Mouse (Mus musculus) small intestine, adult 2 months (tissue): ENCODE data around the gene Serping1. TPM values are rescaled to one million over a fixed set of nuclear protein-coding genes. Genes with fewer than 3 reads are reported as not detected.

Experiments
- H3K27ac ChIP-seq: fragments of 200-500 bp; 2 replicates; pipeline ENCODE4 v1.5.1; 2012; ENCODE audit warnings: low read depth, low read length, control low read depth, inconsistent platforms; ENCODE audit not compliant: insufficient read depth
- H3K27me3 ChIP-seq: fragments of 200-500 bp; 2 replicates; pipeline ENCODE4 v1.6.1; 2012; ENCODE audit warnings: mild to moderate bottlenecking, moderate library complexity, low read length, inconsistent platforms; ENCODE audit not compliant: control insufficient read depth, insufficient read depth
- H3K36me3 ChIP-seq: fragments of 200-500 bp; 2 replicates; pipeline ENCODE4 v1.6.1; 2012; ENCODE audit warnings: mild to moderate bottlenecking, low read length, control low read depth, inconsistent platforms; ENCODE audit not compliant: control insufficient read depth, insufficient read depth
- H3K4me1 ChIP-seq: fragments of 200-500 bp; 2 replicates; pipeline ENCODE4 v1.6.1; 2012; ENCODE audit warnings: low read length, inconsistent platforms, mixed read lengths; ENCODE audit not compliant: control insufficient read depth, insufficient read depth, insufficient read length
- H3K4me3 ChIP-seq: fragments of 200-500 bp; 2 replicates; pipeline ENCODE4 v1.5.1; 2012; ENCODE audit warnings: low read depth, mild to moderate bottlenecking, control low read depth, inconsistent platforms, low read length, moderate library complexity
- CTCF ChIP-seq: fragments of 200-500 bp; IDR thresholded peaks from 2 replicates; pipeline ENCODE4 v1.5.1; 2012; ENCODE audit warnings: low read depth, mild to moderate bottlenecking, control low read depth, inconsistent platforms, low read length, moderate library complexity, mixed read lengths; ENCODE audit not compliant: insufficient replicate concordance, insufficient read length; ENCODE audit errors: extremely low read depth
- POLR2A ChIP-seq: fragments of 200-500 bp; IDR thresholded peaks from 2 replicates; pipeline ENCODE4 v1.6.1; 2012; ENCODE audit warnings: low read depth, mild to moderate bottlenecking, control low read depth, inconsistent platforms, low read length, moderate library complexity
- WGBS: fragments of 180-500 bp; shearing (Covaris S2); methylation state at CpG from one replicate; pipeline ENCODE4 v1.1.7; 2018; 5-methylcytosine and 5-hydroxymethylcytosine counted together
- polyA plus RNA-seq: library from polyadenylated mRNA; depleted of rRNA; stranded (reverse); fragments of >200 nt; gene quantifications from 2 replicates; pipeline ENCODE4 v1.2.3, GENCODE M21; 2012

Gene Serping1
- polyA plus RNA-seq, 1 experiment = 97.6 TPM

DNA sequence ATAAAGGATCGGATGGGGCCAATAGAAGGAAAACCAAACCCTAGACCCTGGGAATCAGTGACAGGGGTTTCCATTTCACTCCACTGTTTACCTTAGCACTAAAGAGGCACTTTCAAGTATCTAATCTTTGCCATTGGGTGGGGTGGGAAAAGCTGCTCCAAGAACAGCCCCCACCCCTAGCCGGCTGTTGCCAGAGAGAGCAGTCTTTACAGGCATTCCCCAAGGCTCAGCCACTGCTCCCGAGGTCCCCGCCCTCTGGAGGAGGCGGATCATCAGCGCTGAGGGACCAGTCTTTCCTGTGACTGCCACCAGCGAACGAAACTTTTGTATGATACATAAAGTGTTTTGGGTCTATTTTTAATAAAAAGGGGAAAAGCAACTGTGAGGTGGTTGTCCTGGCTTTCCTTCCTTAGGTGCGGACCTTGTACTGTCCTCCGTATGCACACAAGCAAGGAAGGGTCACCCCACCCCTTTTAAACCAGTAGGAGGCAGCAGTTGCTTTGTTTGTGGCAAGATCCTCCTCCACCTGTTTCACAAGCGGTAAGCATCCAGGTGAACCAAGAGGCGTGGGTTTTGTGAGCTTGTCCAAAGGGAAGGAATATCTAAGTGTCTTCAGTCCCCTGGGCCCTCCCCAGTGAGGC, 36.9 kb downstream of the Serping1 start:
- peak overlapping the region; percentile 45 for H3K4me3 ChIP-seq
- H3K4me1 ChIP-seq = peaks cover 5% of the 10 kb centered on the region; the same call in 1 of the 2 replicates

DNA sequence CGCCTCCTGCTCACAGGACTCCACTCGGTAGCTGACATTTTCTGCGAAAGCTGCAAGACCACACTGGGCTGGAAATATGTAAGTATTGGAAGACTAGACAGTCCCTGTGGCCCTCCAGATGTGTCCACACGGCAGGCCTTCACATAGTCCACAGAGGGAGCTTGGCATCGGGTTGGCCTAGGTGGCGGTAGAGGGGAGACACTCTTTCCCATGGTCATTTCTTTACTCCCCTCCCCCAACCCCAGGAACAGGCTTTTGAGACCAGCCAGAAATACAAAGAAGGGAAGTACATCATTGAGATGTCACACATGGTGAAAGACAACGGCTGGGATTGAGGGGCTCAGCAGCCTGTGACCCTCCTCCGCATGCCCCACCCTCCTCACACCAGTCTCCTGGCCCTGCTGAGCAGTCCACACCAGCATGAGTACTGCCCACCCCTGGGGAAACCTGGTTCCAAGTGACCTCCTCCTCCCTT, 37.8 kb downstream of the Serping1 start:
- no peak overlapping the region for H3K27ac ChIP-seq
- H3K4me1 ChIP-seq = peaks cover 3% of the 10 kb centered on the region; the same call in 1 of the 2 replicates
- WGBS = 38% methylated on average over 8 of the region's 8 CpGs
- no peak for TF ChIP-seq CTCF
- no peak for TF ChIP-seq POLR2A
- peaks cover 31% of the 10 kb centered on the region for H3K27me3 ChIP-seq
- H3K36me3 ChIP-seq = no peaks in the 10 kb centered on the region
- no peak overlapping the region for H3K4me3 ChIP-seq

More for the DNA sequence above, 36.9 kb downstream of the Serping1 start:
- Histone ChIP-seq H3K36me3 (no peaks in the 10 kb centered on the region), H3K27me3 (peaks cover 31% of the 10 kb centered on the region), H3K27ac (no peak overlapping the region)
- 3% methylated on average over 12 of the region's 12 CpGs for WGBS
- TF ChIP-seq CTCF = peak; percentile 77; the same call in 1 of the 2 replicates
- no peak for TF ChIP-seq POLR2A

DNA sequence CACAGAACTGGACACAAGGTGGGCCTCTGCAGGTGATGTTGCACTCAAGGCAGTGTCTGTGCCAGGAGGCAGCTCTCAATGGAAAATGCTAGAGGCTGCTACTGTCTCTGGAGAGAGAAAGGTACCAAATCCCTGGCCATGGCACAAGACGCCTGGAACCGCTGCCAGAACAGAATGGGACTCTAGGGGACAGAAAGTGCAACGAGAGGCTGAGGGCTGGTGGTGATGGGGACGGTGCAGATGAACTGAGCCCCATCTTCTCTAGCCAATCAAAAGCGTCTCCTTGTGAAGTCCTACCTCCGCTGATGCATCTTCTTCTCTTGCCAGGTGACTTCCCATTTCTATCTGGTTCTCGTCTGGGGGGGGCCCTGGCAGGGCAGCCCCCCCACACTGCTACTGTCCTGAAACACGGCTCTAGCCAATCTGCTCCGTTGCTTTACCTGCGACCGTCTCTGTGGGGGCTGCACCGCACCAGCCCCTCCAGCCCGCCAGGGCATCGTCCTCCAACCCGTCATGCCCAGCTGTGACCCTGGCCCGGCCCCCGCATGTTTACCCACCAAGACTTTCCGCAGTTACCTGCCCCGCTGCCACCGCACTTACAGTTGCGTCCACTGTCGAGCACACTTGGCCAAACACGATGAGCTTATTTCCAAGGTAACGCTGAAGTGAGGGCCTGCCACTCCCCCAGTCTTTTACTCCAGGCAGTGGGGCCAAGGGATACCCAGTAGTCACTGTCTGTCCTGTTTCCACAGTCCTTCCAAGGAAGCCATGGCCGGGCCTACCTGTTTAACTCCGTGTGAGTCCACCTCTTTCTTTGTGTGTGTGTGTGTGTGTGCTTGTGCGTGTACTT, 38.7 kb downstream of the Serping1 start:
- H3K4me3 ChIP-seq = no peak overlapping the region
- TF ChIP-seq CTCF = no peak
- TF ChIP-seq POLR2A = no peak
- WGBS = 12% methylated on average over 27 of the region's 27 CpGs
- no peak overlapping the region for H3K27ac ChIP-seq
- peaks cover 31% of the 10 kb centered on the region for H3K27me3 ChIP-seq
- H3K36me3 ChIP-seq = no peaks in the 10 kb centered on the region
- no peaks in the 10 kb centered on the region; the same call in 1 of the 2 replicates for H3K4me1 ChIP-seq

DNA sequence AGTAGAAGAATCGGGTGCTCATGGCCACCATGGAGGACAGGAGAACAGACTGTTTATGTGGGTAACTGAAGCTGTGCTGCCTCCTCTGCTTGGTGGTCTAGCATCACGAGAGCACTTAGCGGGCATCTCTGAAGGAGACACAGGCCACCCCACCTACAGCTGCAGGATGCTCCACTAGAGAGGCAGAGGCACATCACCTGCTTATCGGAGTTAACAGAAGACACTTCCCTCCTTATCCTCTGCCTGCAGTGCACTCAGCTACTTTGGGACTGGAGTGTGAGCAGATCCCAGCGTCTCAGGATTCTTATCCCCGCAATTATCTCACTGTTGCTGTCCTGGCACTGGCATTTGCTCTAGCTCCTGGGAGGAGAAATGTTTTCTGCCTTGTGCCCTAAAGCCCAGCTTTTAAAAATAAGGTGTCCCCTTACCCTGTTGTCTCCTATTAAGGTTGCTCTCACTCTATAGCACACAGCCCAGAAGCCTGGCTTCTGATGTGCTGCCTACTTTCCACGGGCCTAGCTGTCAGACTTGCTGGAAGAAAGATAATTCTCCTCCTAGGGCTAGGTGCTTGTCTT, 39.8 kb downstream of the Serping1 start:
- WGBS = 21% methylated on average over 7 of the region's 7 CpGs
- H3K4me3 ChIP-seq = no peak overlapping the region
- no peaks in the 10 kb centered on the region for H3K36me3 ChIP-seq
- no peak for TF ChIP-seq CTCF
- TF ChIP-seq POLR2A = no peak
- no peak overlapping the region for H3K27ac ChIP-seq
- H3K27me3 ChIP-seq = peaks cover 31% of the 10 kb centered on the region
- H3K4me1 ChIP-seq = no peaks in the 10 kb centered on the region; the same call in 1 of the 2 replicates

GRCm38 (mm10) chr2:84734919-84735318, 40.3 kb downstream of the Serping1 start:
- Histone ChIP-seq H3K4me3 (no peak overlapping the region), H3K27ac (no peak overlapping the region), H3K36me3 (no peaks in the 10 kb centered on the region), H3K27me3 (peaks cover 31% of the 10 kb centered on the region), H3K4me1 (no peaks in the 10 kb centered on the region; the same call in 1 of the 2 replicates)
- 11% methylated on average over 2 of the region's 2 CpGs for WGBS
- TF ChIP-seq POLR2A (no peak), CTCF (no peak)

DNA sequence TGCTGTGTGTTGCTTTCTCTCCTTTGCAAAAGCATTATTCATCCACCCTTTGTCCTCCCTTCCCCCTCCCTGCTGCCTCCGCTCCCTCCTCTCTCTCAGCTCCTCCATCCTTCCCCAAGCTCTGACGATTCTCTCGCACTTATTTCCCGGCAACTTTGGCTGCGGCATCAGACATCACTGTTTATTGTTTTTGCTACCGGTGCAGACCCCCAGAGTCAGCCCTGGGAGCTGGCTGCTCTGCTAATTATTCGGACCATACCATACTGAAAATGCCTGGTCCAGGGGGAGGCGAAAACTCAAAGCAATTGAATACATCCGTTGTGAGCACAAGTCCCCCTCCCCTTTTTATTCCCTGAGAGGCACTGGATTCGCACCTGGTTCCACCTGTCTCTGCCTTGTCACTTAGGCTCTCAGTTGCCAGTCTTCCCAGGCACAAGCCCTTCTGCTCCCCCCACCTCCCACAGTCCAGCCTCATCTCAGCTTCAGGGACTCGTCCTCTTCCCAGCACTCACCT, 40.8 kb downstream of the Serping1 start:
- WGBS = 4% methylated on average over 11 of the region's 11 CpGs
- Histone ChIP-seq H3K36me3 (no peaks in the 10 kb centered on the region), H3K27ac (no peak overlapping the region), H3K27me3 (peaks cover 31% of the 10 kb centered on the region), H3K4me3 (peak overlapping the region; percentile 40), H3K4me1 (no peaks in the 10 kb centered on the region; the same call in 1 of the 2 replicates)
- no peak for TF ChIP-seq CTCF
- no peak for TF ChIP-seq POLR2A
